Mouse (Mus musculus) testis, adult 2 months (tissue): ENCODE results near the gene Agmat. TPM values are rescaled to one million over a fixed set of nuclear protein-coding genes. Genes with fewer than 3 reads are reported as not detected.
A peak's percentile ranks its signal among the peaks of the same experiment; 100 is the strongest.

Source experiments
- H3K27ac ChIP-seq: fragments of 200-500 bp; 2 replicates; pipeline ENCODE4 v1.5.1; 2012; ENCODE audit warnings: low read depth, low read length; ENCODE audit not compliant: control insufficient read depth, insufficient read depth
- H3K27me3 ChIP-seq: fragments of 200-500 bp; 2 replicates; pipeline ENCODE4 v1.6.1; 2012; ENCODE audit warnings: mild to moderate bottlenecking, low read length, moderate library complexity; ENCODE audit not compliant: control insufficient read depth, insufficient read depth
- H3K36me3 ChIP-seq: fragments of 200-500 bp; 2 replicates; pipeline ENCODE4 v1.6.1; 2012; ENCODE audit warnings: mild to moderate bottlenecking, low read length; ENCODE audit not compliant: control insufficient read depth, insufficient read depth
- H3K4me1 ChIP-seq: fragments of 200-500 bp; 2 replicates; pipeline ENCODE4 v1.6.1; 2012; ENCODE audit warnings: low read length; ENCODE audit not compliant: control insufficient read depth, insufficient read depth
- H3K4me3 ChIP-seq: fragments of 200-500 bp; 2 replicates; pipeline ENCODE4 v1.5.1; 2012; ENCODE audit warnings: low read depth, mild to moderate bottlenecking, low read length, moderate library complexity, mixed read lengths; ENCODE audit not compliant: control insufficient read depth
- CTCF ChIP-seq: fragments of 200-500 bp; IDR thresholded peaks from 2 replicates; pipeline ENCODE4 v1.5.1; 2012; ENCODE audit warnings: low read depth, mild to moderate bottlenecking, inconsistent platforms, low read length, moderate library complexity; ENCODE audit not compliant: control insufficient read depth, insufficient read depth, insufficient replicate concordance
- POLR2A ChIP-seq: fragments of 200-500 bp; IDR thresholded peaks from 2 replicates; pipeline ENCODE4 v1.6.1; 2012; ENCODE audit warnings: low read depth, mild to moderate bottlenecking, inconsistent platforms, low read length, moderate library complexity; ENCODE audit not compliant: control insufficient read depth
- polyA plus RNA-seq: library from polyadenylated mRNA; depleted of rRNA; stranded (reverse); fragments of >200 nt; gene quantifications from 2 replicates; pipeline ENCODE4 v1.2.3, GENCODE M21; 2012

Agmat gene
- polyA plus RNA-seq, 1 experiment: 0.07 TPM

DNA sequence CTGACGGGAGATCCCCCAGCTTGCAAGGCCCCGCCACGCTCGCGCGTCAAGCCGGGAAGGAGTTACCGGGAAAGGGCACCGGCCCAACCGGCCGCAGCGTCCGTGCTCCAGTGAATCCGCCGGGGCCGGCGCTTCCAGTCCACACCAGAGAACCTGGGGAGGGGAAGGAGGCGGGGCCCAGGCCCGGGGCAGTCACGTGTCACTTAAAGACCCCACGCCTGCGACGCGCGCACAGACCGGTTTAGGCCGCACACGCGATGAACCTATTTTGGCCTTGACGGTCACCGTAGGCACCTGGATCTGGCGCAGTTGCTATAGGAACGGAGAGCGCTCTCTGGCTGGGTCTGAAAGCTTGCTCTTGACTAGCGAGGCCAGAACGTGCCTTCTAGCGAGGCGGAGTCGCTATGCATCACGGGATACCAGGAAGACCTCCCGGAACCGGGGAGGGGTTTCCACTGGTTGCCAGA lies 44.1 kb downstream of the Agmat start, which contains the start of gene Dnajc16:
TSS of gene Dnajc16 (minus strand) at position 408 of the 467 bp plus-strand sequence.
- H3K4me1 ChIP-seq: peaks cover 12% of the 10 kb centered on the region
- H3K27ac ChIP-seq: peak within 1 kb of the TSS; percentile 73
- H3K27me3 ChIP-seq: no peaks in the 10 kb centered on the region
- TF ChIP-seq POLR2A: peak; percentile 57; the same call in 1 of the 2 replicates
- TF ChIP-seq CTCF: no peak
- peak within 1 kb of the TSS; percentile 87 for H3K4me3 ChIP-seq
- no peaks in the 10 kb centered on the region; the same call in 1 of the 2 replicates for H3K36me3 ChIP-seq

- TF ChIP-seq POLR2A: no peak
- no peak for TF ChIP-seq CTCF
- Histone ChIP-seq H3K27me3 (no peaks in the 10 kb centered on the region), H3K4me3 (peak overlapping the region; percentile 87), H3K4me1 (peaks cover 12% of the 10 kb centered on the region), H3K27ac (no peak overlapping the region; the same call in 1 of the 2 replicates), H3K36me3 (no peaks in the 10 kb centered on the region; the same call in 1 of the 2 replicates)
Measured at GRCm38 (mm10) chr4:141791486-141791885, 45.0 kb downstream of the Agmat start.

GRCm38 (mm10) chr4:141791951-141792350 lies 45.5 kb downstream of the Agmat start:
- Histone ChIP-seq H3K4me3 (peak overlapping the region; percentile 22; the same call in 1 of the 2 replicates), H3K36me3 (no peaks in the 10 kb centered on the region; the same call in 1 of the 2 replicates), H3K27me3 (no peaks in the 10 kb centered on the region), H3K4me1 (peaks cover 12% of the 10 kb centered on the region), H3K27ac (no peak overlapping the region)
- TF ChIP-seq POLR2A (no peak), CTCF (no peak)

DNA sequence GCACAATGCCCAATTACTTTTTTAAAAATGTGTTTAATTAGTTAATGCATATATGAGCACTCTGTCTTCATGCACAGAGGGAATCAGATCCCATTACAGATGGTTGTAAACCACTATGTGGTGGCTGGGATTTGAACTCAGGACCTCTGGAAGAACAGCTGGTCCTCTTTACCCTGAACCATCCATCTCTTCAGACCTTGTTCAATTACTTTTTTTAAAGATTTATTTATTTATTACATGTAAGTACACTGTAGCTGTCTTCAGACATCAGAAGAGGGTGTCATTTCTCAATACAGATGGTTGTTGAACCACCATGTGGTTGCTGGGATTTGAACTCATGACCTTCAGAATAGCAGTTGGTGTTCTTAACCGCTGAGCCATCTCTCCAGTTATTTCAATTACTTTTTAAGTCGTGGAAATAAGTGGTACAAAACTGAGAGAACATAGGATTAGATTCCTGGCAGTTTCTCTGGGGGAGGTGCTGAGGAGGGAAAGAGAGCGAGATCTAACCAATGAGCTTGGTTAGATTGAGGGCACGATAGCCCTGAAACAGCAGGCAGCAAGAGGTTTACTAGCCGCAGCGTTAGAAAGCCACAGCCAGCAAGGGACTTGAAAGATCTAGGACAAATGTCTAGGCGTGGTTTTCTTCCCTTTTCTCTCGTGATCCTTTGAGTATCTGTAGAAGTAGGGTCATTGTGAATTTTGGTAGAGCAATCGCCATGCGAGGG lies 46.2 kb downstream of the Agmat start:
- TF ChIP-seq POLR2A: no peak
- no peak for TF ChIP-seq CTCF
- peak overlapping the region; percentile 98 for H3K4me3 ChIP-seq
- peaks cover 12% of the 10 kb centered on the region for H3K4me1 ChIP-seq
- H3K27ac ChIP-seq: peak overlapping the region; percentile 86
- no peaks in the 10 kb centered on the region for H3K27me3 ChIP-seq
- H3K36me3 ChIP-seq: no peaks in the 10 kb centered on the region; the same call in 1 of the 2 replicates

DNA sequence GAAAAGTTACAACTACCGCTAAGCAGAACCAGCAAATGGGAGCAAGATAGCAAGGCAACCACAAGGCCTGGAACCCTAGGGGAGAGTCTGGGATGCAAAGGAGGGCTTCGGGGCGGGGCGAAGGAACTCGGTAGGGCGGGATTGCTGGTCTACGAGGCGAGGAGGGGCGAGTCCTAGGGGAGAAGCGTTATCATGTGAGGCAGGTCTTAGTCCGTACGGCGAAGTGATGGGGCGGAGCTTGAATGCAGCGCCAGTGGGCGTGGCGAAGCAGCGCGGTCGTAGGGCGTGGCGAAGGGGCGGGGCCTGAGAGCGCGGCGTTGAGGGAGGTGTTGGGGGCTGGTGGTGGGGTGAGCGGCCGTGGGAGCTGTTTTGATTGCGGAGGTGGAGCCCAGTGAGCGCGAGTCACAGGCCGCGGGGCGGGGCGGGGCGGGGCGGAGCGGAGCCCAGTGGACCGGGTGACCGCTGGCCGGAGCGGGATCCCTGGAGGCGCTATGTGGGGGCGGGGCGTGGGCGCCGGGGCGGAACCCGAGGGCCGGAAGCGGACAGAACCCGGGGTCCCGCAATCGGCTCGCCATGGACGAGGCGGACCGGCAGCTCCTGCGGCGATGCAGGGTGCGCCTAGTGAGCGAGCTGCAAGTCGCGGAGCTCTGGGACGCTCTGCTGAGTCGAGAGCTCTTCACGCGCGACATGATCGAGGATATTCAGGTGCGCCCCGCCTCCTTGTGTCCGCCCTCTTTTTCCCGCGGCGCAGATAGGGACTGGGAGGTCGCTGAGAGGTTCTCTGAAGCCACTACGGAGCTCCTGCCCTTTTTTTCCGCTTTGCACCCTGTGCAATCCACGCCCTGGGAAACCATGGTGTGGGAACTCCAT lies 47.0 kb downstream of the Agmat start, which contains the start of gene Casp9:
TSS of gene Casp9 (plus strand) at position 331 of the 870 bp plus-strand sequence.
- no peaks in the 10 kb centered on the region for H3K27me3 ChIP-seq
- H3K4me3 ChIP-seq: peak within 1 kb of the TSS; percentile 98
- peak within 1 kb of the TSS; percentile 89 for H3K27ac ChIP-seq
- H3K36me3 ChIP-seq: no peaks in the 10 kb centered on the region
- TF ChIP-seq CTCF (no peak), POLR2A (peak; percentile 57)
- peaks cover 12% of the 10 kb centered on the region for H3K4me1 ChIP-seq

- H3K27ac ChIP-seq: peak overlapping the region; percentile 89
- peaks cover 12% of the 10 kb centered on the region for H3K4me1 ChIP-seq
- no peaks in the 10 kb centered on the region for H3K36me3 ChIP-seq
- H3K27me3 ChIP-seq: no peaks in the 10 kb centered on the region
- TF ChIP-seq CTCF: no peak
- no peak for TF ChIP-seq POLR2A
- H3K4me3 ChIP-seq: peak overlapping the region; percentile 98
Measured at GRCm38 (mm10) chr4:141794152-141794535, 47.7 kb downstream of the Agmat start.

DNA sequence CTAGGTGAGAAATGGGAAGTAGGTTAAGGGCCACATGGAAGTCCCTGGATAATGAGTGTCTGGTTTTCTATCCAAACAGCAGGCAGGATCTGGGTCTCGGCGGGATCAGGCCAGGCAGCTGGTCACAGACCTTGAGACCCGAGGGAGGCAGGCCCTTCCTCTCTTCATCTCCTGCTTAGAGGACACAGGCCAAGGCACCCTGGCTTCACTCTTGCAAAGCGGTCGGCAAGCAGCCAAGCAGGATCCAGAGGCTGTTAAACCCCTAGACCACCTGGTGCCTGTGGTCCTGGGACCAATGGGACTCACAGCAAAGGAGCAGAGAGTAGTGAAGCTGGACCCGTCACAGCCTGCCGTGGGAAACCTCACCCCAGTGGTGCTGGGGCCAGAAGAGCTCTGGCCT lies 49.9 kb downstream of the Agmat start:
- Histone ChIP-seq H3K4me3 (no peak overlapping the region), H3K27me3 (no peaks in the 10 kb centered on the region), H3K27ac (no peak overlapping the region), H3K4me1 (peaks cover 7% of the 10 kb centered on the region), H3K36me3 (no peaks in the 10 kb centered on the region)
- TF ChIP-seq POLR2A (no peak), CTCF (no peak)
